Mouse (Mus musculus): ENCODE measurements around the gene Apoc1. TPM values are rescaled to one million over a fixed set of nuclear protein-coding genes. Genes with fewer than 3 reads are reported as not detected.

Gene Apoc1
- polyA plus RNA-seq, 1 experiment from 2014 or later: 14.6 TPM

- H3K4me3 ChIP-seq (ENCODE audit: control insufficient read depth in 1 of 2, insufficient read depth in 1 of 2, low read depth in 1 of 2, low read length in 2 of 2): no peak overlapping the region
- H3K36me3 ChIP-seq (ENCODE audit: control insufficient read depth, insufficient read depth, low read length): no peaks in the 10 kb centered on the region
- H3K4me1 ChIP-seq (ENCODE audit: control insufficient read depth in 2 of 2, insufficient read depth in 2 of 2, low read length in 2 of 2): peaks cover 4% of the 10 kb centered on the region in 2 experiments; a peak in 3 of 4 replicates
- H3K27me3 ChIP-seq (ENCODE audit: control insufficient read depth, insufficient read depth, low read length): no peaks in the 10 kb centered on the region
- H3K4me2 ChIP-seq (ENCODE audit: low read length): no peak overlapping the region
- H3K9ac ChIP-seq (ENCODE audit: low read length): no peak overlapping the region
- WGBS: 62% methylated on average over 10 of the region's 10 CpGs
- no peak overlapping the region for H3K27ac ChIP-seq (replicated peaks in 1 of 2; ENCODE audit: control insufficient read depth in 1 of 2, insufficient read depth in 1 of 2, low read depth in 2 of 2, low read length in 2 of 2)
- no peaks in the 10 kb centered on the region for H3K9me3 ChIP-seq (ENCODE audit: control insufficient read depth, low read length)
- ATAC-seq (ENCODE audit: insufficient number of reproducible peaks, insufficient read depth, low FRiP score, low read depth): no peak
Measured at GRCm38 (mm10) chr7:19671511-19671910, 20.9 kb downstream of the Apoc1 start.

- Histone ChIP-seq H3K27ac (replicated peaks in 1 of 2; ENCODE audit: control insufficient read depth in 1 of 2, insufficient read depth in 1 of 2, low read depth in 2 of 2, low read length in 2 of 2) (peak overlapping the region in 1 of 2 experiments; percentile 58; a peak in 2 of 4 replicates), H3K9me3 (ENCODE audit: control insufficient read depth, low read length) (no peaks in the 10 kb centered on the region), H3K4me2 (ENCODE audit: low read length) (peak overlapping the region; percentile 39), H3K36me3 (ENCODE audit: control insufficient read depth, insufficient read depth, low read length) (no peaks in the 10 kb centered on the region), H3K4me1 (ENCODE audit: control insufficient read depth in 2 of 2, insufficient read depth in 2 of 2, low read length in 2 of 2) (peaks cover 4 to 9% of the 10 kb centered on the region in 2 experiments), H3K4me3 (ENCODE audit: control insufficient read depth in 1 of 2, insufficient read depth in 1 of 2, low read depth in 1 of 2, low read length in 2 of 2) (no peak overlapping the region), H3K9ac (ENCODE audit: low read length) (peak overlapping the region; percentile 53), H3K27me3 (ENCODE audit: control insufficient read depth, insufficient read depth, low read length) (no peaks in the 10 kb centered on the region)
- ATAC-seq (ENCODE audit: insufficient number of reproducible peaks, insufficient read depth, low FRiP score, low read depth): peak; percentile 72
- 4% methylated on average over 10 of the region's 10 CpGs for WGBS
Measured at GRCm38 (mm10) chr7:19668947-19669721, 23.3 kb downstream of the Apoc1 start.

GRCm38 (mm10) chr7:19667434-19667833 lies 25.0 kb downstream of the Apoc1 start:
- ATAC-seq (ENCODE audit: insufficient number of reproducible peaks, insufficient read depth, low FRiP score, low read depth): no peak
- WGBS: 83% methylated on average over 2 of the region's 2 CpGs
- Histone ChIP-seq H3K4me3 (ENCODE audit: control insufficient read depth in 1 of 2, insufficient read depth in 1 of 2, low read depth in 1 of 2, low read length in 2 of 2) (no peak overlapping the region), H3K4me1 (ENCODE audit: control insufficient read depth in 2 of 2, insufficient read depth in 2 of 2, low read length in 2 of 2) (peaks cover 15 to 25% of the 10 kb centered on the region in 2 experiments), H3K4me2 (ENCODE audit: low read length) (no peak overlapping the region), H3K9me3 (ENCODE audit: control insufficient read depth, low read length) (no peaks in the 10 kb centered on the region), H3K36me3 (ENCODE audit: control insufficient read depth, insufficient read depth, low read length) (peaks cover 4% of the 10 kb centered on the region; the same call in 1 of the 2 replicates), H3K9ac (ENCODE audit: low read length) (no peak overlapping the region), H3K27ac (replicated peaks in 1 of 2; ENCODE audit: control insufficient read depth in 1 of 2, insufficient read depth in 1 of 2, low read depth in 2 of 2, low read length in 2 of 2) (no peak overlapping the region), H3K27me3 (ENCODE audit: control insufficient read depth, insufficient read depth, low read length) (no peaks in the 10 kb centered on the region)

GRCm38 (mm10) chr7:19666750-19667149 lies 25.7 kb downstream of the Apoc1 start:
- no peak overlapping the region for H3K4me3 ChIP-seq (ENCODE audit: control insufficient read depth in 1 of 2, insufficient read depth in 1 of 2, low read depth in 1 of 2, low read length in 2 of 2)
- peaks cover 15 to 32% of the 10 kb centered on the region in 2 experiments for H3K4me1 ChIP-seq (ENCODE audit: control insufficient read depth in 2 of 2, insufficient read depth in 2 of 2, low read length in 2 of 2)
- 55% methylated on average over 3 of the region's 3 CpGs for WGBS
- ATAC-seq (ENCODE audit: insufficient number of reproducible peaks, insufficient read depth, low FRiP score, low read depth): no peak
- H3K9me3 ChIP-seq (ENCODE audit: control insufficient read depth, low read length): no peaks in the 10 kb centered on the region
- H3K27me3 ChIP-seq (ENCODE audit: control insufficient read depth, insufficient read depth, low read length): no peaks in the 10 kb centered on the region
- no peak overlapping the region for H3K4me2 ChIP-seq (ENCODE audit: low read length)
- no peak overlapping the region for H3K27ac ChIP-seq (replicated peaks in 1 of 2; ENCODE audit: control insufficient read depth in 1 of 2, insufficient read depth in 1 of 2, low read depth in 2 of 2, low read length in 2 of 2)
- no peak overlapping the region for H3K9ac ChIP-seq (ENCODE audit: low read length)
- peaks cover 10% of the 10 kb centered on the region for H3K36me3 ChIP-seq (ENCODE audit: control insufficient read depth, insufficient read depth, low read length)

- WGBS: 1% methylated on average over 60 of the region's 63 CpGs
- Histone ChIP-seq H3K36me3 (ENCODE audit: control insufficient read depth, insufficient read depth, low read length) (peaks cover 15% of the 10 kb centered on the region), H3K9me3 (ENCODE audit: control insufficient read depth, low read length) (no peaks in the 10 kb centered on the region), H3K4me3 (ENCODE audit: control insufficient read depth in 1 of 2, insufficient read depth in 1 of 2, low read depth in 1 of 2, low read length in 2 of 2) (peak within 1 kb of the TSS; percentile 75 to 100), H3K9ac (ENCODE audit: low read length) (peak within 1 kb of the TSS; percentile 100), H3K4me2 (ENCODE audit: low read length) (peak within 1 kb of the TSS; percentile 91), H3K4me1 (ENCODE audit: control insufficient read depth in 2 of 2, insufficient read depth in 2 of 2, low read length in 2 of 2) (peaks cover 15 to 32% of the 10 kb centered on the region in 2 experiments), H3K27ac (replicated peaks in 1 of 2; ENCODE audit: control insufficient read depth in 1 of 2, insufficient read depth in 1 of 2, low read depth in 2 of 2, low read length in 2 of 2) (peak within 1 kb of the TSS; percentile 89 to 93), H3K27me3 (ENCODE audit: control insufficient read depth, insufficient read depth, low read length) (no peaks in the 10 kb centered on the region)
- ATAC-seq (ENCODE audit: insufficient number of reproducible peaks, insufficient read depth, low FRiP score, low read depth): peak; percentile 78
Measured at GRCm38 (mm10) chr7:19664955-19665841, 27.3 kb downstream of the Apoc1 start, which contains the start of gene Clptm1. Gene Clptm1 (minus strand): TSS chr7:19665033.

- H3K27ac ChIP-seq (replicated peaks in 1 of 2; ENCODE audit: control insufficient read depth in 1 of 2, insufficient read depth in 1 of 2, low read depth in 2 of 2, low read length in 2 of 2): peak overlapping the region in 1 of 2 experiments; percentile 93; a peak in 2 of 4 replicates
- WGBS: under 1% methylated on average over 32 of the region's 37 CpGs
- peak; percentile 23 for ATAC-seq (ENCODE audit: insufficient number of reproducible peaks, insufficient read depth, low FRiP score, low read depth)
- peak overlapping the region; percentile 100 for H3K9ac ChIP-seq (ENCODE audit: low read length)
- peak overlapping the region; percentile 75 to 100 for H3K4me3 ChIP-seq (ENCODE audit: control insufficient read depth in 1 of 2, insufficient read depth in 1 of 2, low read depth in 1 of 2, low read length in 2 of 2)
- H3K9me3 ChIP-seq (ENCODE audit: control insufficient read depth, low read length): no peaks in the 10 kb centered on the region
- no peaks in the 10 kb centered on the region for H3K27me3 ChIP-seq (ENCODE audit: control insufficient read depth, insufficient read depth, low read length)
- peak overlapping the region; percentile 91 for H3K4me2 ChIP-seq (ENCODE audit: low read length)
- peaks cover 21% of the 10 kb centered on the region for H3K36me3 ChIP-seq (ENCODE audit: control insufficient read depth, insufficient read depth, low read length)
- peaks cover 15 to 32% of the 10 kb centered on the region in 2 experiments for H3K4me1 ChIP-seq (ENCODE audit: control insufficient read depth in 2 of 2, insufficient read depth in 2 of 2, low read length in 2 of 2)
Measured at GRCm38 (mm10) chr7:19664455-19664954, 28.0 kb downstream of the Apoc1 start.

- Histone ChIP-seq H3K9me3 (ENCODE audit: control insufficient read depth, low read length) (no peaks in the 10 kb centered on the region), H3K4me2 (ENCODE audit: low read length) (peak overlapping the region; percentile 91)
Measured at GRCm38 (mm10) chr7:19663940-19664339, 28.5 kb downstream of the Apoc1 start.

More at GRCm38 (mm10) chr7:19663940-19664339, 28.5 kb downstream of the Apoc1 start:
- peaks cover 11 to 28% of the 10 kb centered on the region in 2 experiments for H3K4me1 ChIP-seq (ENCODE audit: control insufficient read depth in 2 of 2, insufficient read depth in 2 of 2, low read length in 2 of 2)
- H3K36me3 ChIP-seq (ENCODE audit: control insufficient read depth, insufficient read depth, low read length): peaks cover 21% of the 10 kb centered on the region
- ATAC-seq (ENCODE audit: insufficient number of reproducible peaks, insufficient read depth, low FRiP score, low read depth): no peak
- 14% methylated on average over 8 of the region's 8 CpGs for WGBS
- no peaks in the 10 kb centered on the region for H3K27me3 ChIP-seq (ENCODE audit: control insufficient read depth, insufficient read depth, low read length)
- no peak overlapping the region for H3K27ac ChIP-seq (replicated peaks in 1 of 2; ENCODE audit: control insufficient read depth in 1 of 2, insufficient read depth in 1 of 2, low read depth in 2 of 2, low read length in 2 of 2)
- H3K9ac ChIP-seq (ENCODE audit: low read length): peak overlapping the region; percentile 100
- peak overlapping the region; percentile 75 to 100 for H3K4me3 ChIP-seq (ENCODE audit: control insufficient read depth in 1 of 2, insufficient read depth in 1 of 2, low read depth in 1 of 2, low read length in 2 of 2)

Measured in heart, embryonic 14.5 days (tissue).